Mouse (Mus musculus): Measurements from ENCODE around the gene Pus1. TPM values are rescaled to one million over a fixed set of nuclear protein-coding genes. Genes with fewer than 3 reads are reported as not detected.
"Not testable (repeated sequence)": the region's sequence is repeated elsewhere in the genome, so short reads cannot be mapped to it uniquely, and the experiment has no call there.

The Pus1 gene
- total RNA-seq, 2 experiments from 2014 or later: 18.2 to 21.4 TPM

DNA sequence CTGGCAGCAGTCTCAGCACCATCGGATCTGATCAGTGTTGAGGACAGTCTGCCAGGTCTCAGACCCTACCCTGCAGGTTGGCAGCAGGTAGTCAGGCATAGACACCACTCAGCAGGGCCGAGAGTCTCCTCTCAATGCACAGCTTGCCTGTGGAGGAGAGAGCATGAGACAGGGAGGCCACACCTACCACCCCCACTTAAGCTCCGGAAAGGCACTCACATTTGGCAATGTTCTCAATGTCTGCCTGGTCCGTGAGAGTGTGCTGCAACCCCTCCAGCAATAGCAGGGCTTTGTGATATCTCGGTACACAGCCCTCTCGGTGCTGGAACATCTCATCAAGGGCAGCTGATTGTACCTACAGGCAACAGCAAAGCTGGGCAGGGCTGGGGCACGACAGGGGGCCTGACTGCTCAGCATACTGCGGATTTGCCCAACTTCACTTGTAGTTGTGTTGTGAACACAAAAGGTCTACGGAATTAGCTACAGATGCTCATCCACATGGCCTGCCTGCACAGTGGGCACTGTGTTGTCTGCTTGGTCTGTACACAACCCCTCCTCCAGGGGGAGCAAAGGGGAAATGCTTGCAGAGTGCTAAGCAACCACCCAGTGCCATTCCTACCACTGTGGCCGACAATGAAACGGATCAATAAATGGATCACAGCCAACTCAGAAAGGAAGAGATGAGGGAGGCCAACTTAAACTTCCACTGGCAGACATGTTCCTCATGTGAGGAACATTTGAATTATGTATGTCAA is 5.8 kb upstream of the Pus1 start:
- DNase-seq (ENCODE audit: low spot score in 2 of 2): peak; percentile 44 to 69
- intact Hi-C loops (cut with DNase I): loop anchor here (5.0 kb wide), 1 partner anchor 476 kb away; no protein-coding TSS in a partner anchor

DNA sequence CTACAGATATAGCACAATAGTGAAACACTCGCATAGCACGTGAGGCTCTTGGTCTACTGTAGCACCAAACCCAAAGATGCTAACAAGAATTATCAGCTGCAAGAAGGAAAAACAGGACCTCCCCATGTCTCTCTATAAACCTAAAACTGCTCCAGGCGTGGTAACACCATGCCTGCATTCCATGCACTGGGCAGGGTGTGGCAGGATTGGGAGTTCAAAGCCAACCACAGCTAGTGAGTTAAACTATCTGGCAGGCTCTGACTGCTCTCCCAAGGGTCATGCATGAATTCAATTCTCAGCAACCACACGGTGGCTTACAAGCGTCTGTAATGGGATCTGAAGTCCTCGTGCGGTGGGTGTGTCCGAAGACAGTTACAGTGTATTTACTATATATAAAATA is 2.7 kb upstream of the Pus1 start:
- no peak for DNase-seq (ENCODE audit: low spot score in 2 of 2)
- intact Hi-C loops (cut with DNase I): no loop called here

DNA sequence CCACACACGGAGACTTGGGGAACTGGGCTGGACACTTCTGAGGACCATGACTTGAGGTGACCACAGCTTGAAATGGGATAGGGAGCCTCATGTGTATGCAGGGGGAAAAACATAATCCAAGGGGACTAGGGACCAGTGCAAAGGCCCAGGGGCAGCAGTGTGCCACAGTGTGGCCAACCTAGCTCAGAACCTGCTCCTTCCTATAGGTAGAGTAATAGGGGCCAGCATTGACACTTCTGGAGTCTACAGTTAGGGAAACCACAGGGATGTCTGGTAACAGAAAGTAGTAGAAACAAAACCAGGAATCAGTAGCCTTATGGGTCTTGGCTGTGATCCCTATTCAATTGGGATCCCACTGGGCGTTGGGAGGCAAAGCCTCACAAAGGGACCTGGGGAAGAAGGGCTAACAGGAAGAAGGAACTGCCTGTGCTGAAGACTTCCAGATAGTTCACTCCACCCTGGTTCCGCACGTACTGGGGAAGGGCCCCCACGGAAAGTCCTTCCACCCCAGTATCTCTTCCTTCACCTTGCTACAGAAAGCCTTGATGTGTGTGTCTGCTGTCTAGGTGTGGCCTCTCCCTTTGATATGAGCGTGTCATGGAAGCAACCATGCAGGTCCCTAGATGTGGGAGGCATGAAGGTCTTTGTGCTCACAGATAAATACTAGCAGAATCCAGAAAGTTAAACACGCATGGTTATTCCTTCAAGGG is 1.2 kb upstream of the Pus1 start:
- no peak for DNase-seq (ENCODE audit: low spot score in 2 of 2)
- intact Hi-C loops (cut with DNase I): no loop called here

DNA sequence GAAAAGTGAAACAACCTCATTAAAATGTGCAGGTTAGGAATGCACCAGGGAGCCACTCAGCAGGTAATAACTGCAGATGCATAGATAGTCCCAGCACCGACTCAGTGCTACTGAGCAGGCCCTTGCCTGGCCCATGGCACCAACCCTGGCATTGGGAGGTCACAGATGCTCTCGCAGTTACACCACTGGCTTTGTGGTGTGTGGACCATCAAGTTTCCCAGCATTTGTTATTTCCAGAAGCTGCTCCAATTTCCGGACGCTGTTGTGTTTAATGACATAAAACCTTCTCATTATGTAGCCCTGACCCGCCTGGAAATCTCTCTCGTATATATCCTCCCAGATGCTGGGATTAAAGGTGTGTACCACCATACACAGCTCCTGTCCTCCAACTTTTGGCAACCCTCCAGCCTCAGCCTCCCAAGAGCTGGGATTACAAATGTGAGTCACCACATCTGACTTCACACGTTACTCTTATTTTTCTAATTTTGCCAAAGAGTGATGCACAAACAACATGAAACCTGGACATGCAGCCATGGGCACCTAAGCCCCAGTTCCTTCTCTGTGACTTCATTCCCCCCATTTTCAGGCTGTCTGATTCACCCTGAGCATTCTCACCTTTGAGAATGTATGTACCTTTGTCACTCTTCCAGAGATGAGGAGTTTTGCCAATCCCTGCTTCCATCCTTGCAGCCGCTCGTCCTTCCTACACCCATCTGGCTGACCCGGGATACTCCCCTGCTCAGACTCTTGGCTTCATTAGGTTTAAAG is 486 bp upstream of the Pus1 start:
- intact Hi-C loops (cut with DNase I): no loop called here
- peak; percentile 27 to 43 for DNase-seq (ENCODE audit: low spot score in 2 of 2)

- no peak for DNase-seq (ENCODE audit: low spot score in 2 of 2)
- intact Hi-C loops (cut with DNase I): no loop called here
Measured at GRCm38 (mm10) chr5:110779276-110779997, 1.0 kb downstream of the Pus1 start.

- DNase-seq (ENCODE audit: low spot score in 2 of 2): no peak
- intact Hi-C loops (cut with DNase I): no loop called here
Measured at GRCm38 (mm10) chr5:110778263-110778662, 2.2 kb downstream of the Pus1 start.

GRCm38 (mm10) chr5:110776141-110776540 is 4.3 kb downstream of the Pus1 start:
- DNase-seq (ENCODE audit: low spot score in 2 of 2): no peak
- intact Hi-C loops (cut with DNase I): no loop called here

- DNase-seq (ENCODE audit: low spot score in 2 of 2): no peak
- intact Hi-C loops (cut with DNase I): no loop called here
Measured at GRCm38 (mm10) chr5:110774511-110774910, 5.9 kb downstream of the Pus1 start.

- DNase-seq (ENCODE audit: low spot score in 2 of 2); intact Hi-C loops (cut with DNase I): not testable (repeated sequence)
Measured at GRCm38 (mm10) chr5:110772945-110773344, 7.5 kb downstream of the Pus1 start.

DNA sequence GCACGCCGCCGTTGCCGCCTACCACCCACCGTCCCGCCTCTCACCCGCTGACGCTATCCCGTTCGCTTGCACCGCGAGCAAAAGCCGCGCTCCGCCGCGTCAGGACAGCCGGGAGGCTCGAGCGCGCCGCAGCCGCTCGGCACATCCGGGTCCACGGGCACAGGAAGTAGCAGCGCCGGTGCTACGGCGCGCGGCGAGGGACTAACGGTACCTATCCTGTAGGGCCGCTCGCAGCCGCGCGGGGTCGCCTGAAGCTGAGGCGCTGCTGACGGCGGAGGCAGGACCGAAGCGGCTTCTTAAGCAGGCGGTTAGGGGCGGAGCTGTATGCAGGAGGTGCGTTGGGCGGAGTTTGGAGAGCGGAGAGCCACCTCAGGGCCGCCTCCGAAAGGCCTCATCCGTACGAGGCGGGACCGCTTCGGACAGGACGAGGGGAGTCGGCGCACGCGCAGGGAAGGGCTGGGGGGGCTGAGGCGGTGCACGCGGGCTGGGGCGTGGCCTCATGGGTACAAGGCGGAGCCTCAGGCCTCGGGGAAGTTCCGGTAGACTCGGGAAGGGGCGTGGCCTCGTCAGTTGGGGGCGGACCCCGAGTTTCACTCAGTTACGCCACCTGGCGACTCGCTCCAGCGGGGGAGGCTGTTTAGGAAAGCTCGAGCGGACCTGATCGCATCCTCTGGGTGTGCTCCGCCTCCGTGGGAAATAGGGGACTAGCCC is 9.9 kb downstream of the Pus1 start, which contains the start of gene Ep400:
TSS of gene Ep400 (minus strand) at position 270 of the 711 bp plus-strand sequence.
- intact Hi-C loops (cut with DNase I): no loop called here
- DNase-seq (ENCODE audit: low spot score in 2 of 2): peak; percentile 99 to 100

DNA sequence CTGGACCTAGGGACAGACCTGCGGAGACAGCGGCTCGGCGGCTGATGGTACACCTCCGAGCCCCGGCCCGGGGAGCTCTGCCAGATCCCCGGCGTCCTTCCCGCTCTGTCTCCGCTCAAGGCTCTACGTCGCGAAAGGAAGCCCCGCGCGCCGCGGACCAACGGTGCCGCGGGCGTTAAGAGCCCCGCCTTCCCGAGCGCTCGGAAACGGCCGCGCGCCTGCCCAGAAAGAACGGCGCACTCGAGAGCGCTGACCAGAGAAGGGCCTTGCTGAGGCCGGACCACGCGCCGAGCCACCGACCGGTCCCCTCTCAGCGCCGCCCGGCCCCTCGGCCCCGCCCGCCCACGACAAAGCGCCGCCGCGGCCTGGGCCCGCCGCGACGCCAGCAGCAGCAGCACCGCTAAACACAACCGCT is 10.4 kb downstream of the Pus1 start:
- intact Hi-C loops (cut with DNase I): no loop called here
- DNase-seq (ENCODE audit: low spot score in 2 of 2): peak in 1 of 2 experiments; percentile 39

DNA sequence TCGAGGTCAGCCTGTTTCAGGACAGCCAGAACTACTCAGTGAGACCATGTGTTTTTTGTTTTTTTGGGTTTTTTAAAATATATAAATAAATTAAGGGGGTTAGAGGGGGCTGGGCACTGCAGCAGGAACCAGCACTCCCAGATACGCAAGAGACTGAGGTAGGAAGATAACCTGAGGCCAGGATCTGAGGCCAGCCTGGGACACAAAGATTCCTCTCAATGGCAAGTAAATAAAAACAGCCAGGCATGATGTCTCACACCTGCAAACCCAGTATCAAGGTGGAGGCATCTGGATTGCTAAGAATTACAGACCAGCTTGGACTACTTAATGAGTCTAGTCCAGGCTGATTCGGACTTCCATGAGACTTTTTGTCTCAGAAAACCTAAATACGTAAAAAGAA is 11.2 kb downstream of the Pus1 start:
- intact Hi-C loops (cut with DNase I): no loop called here
- no peak for DNase-seq (ENCODE audit: low spot score in 2 of 2)

DNA sequence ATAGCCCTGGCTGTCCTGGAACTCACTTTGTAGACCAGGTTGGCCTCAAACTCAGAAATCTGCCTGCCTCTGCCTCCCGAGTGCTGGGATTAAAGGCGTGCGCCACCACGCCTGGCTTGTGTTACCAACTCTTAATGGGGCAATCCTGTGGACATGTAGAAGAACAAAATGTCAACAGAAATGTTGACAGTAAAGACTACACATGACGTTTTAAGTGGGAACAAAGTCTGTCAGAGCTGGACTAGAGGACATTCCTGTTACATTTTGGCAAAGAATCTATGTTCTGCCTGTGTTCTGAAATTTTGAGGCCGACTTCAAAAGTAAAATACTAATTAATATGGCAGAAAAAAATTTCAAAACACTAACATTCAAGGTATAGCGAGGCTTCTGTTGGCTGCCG is 16.6 kb downstream of the Pus1 start:
- DNase-seq (ENCODE audit: low spot score in 2 of 2): no peak
- intact Hi-C loops (cut with DNase I): no loop called here

- intact Hi-C loops (cut with DNase I): no loop called here
- DNase-seq (ENCODE audit: low spot score in 2 of 2): no peak
Measured at GRCm38 (mm10) chr5:110745021-110745420, 35.4 kb downstream of the Pus1 start.

DNA sequence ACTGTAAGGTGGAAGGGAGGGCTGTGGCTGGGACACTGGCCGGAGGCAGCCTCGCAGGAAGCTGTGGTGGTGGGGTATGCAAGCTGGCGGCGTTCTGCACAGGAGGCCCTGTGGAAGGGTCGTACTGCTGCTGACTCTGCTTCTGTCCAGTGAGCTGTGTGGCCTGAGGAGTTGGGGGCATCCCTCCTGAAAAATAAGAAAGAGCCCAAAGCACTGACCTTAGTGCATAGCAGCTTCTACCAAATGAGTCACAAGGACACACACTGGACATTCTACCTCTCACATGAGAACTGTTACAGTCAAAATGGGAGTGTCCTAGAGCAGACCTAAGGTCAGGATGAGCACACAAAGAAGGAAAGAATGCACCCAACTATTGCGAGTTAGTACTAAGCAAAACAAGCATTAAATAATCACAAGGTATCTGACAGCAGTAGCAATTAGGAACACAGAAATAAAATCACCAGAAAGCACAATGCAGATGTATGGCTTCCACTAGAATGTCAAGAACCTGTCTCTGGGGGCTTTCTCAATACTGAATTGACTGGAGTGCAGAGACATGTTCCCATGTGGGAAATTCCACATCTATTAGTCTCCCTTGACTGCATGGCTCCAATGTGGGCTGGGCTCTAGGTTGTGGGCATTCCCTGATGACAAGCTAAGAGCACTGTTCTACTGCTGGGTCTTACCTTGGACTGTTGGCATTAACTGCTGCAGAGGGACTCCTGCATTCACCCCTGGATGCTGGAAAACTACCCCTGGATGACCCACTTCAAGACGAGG is 40.8 kb downstream of the Pus1 start:
- no peak for DNase-seq (ENCODE audit: low spot score in 2 of 2)
- intact Hi-C loops (cut with DNase I): no loop called here

DNA sequence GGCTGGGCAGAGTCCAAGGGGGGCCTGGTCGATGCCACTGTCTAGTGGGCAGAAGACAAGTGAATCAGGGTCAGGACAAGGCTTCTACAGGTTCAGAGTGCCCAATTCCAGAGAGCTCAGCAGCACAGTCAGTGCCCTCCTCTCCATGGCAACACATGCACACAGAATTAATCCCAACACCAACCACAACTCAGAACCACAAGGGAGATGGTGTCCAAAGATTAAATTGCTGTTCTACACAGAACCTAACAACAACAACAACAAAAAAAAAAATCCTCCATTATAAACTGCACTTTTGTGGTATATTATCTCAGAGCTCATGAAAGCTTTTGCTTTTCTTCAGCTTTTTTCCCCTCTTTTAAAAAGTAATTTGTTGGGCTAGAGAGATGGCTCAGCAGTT is 44.9 kb downstream of the Pus1 start:
- intact Hi-C loops (cut with DNase I): no loop called here
- no peak for DNase-seq (ENCODE audit: low spot score in 2 of 2)

- peak in 1 of 2 experiments; percentile 51 for DNase-seq (ENCODE audit: low spot score in 2 of 2)
- intact Hi-C loops (cut with DNase I): loop anchor here (2.0 kb wide), 1 partner anchor 17 kb away; no protein-coding TSS in a partner anchor
Measured at GRCm38 (mm10) chr5:110733231-110733823, 47.1 kb downstream of the Pus1 start.

DNA sequence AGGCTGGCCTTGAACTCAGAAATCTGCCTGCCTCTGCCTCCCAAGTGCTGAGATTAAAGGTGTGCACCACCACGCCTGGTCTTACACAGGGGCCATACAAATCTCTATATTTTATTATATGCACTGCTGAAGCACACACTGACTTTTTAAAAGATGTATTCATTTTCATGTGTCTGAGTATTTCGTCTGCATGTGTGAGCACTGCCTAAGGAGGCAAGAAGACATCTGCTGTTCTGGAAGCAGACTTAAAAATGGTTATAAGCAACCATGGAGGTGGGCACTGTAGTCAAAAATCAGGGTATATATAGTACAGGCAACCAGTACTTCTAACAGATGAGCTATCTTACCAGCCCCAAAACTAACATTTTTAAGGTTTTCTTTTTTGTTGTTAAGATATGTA is 49.2 kb downstream of the Pus1 start:
- intact Hi-C loops (cut with DNase I): no loop called here
- DNase-seq (ENCODE audit: low spot score in 2 of 2): peak in 1 of 2 experiments; percentile 63
